Mouse (Mus musculus) intestine, embryonic 16.5 days (tissue): ENCODE results near the gene Qpct. TPM values are rescaled to one million over a fixed set of nuclear protein-coding genes. Genes with fewer than 3 reads are reported as not detected.

Source experiments
- ATAC-seq: fragments of 200-750 bp; cut with Nextera tagmentation; 2 replicates; pipeline ENCODE4 v1.8.0; 2017; ENCODE audit warnings: moderate TSS enrichment, moderate library complexity
- H3K27ac ChIP-seq: fragments of 300-500 bp; sonication (generic); 2 replicates; pipeline ENCODE4 v1.5.1; 2014; ENCODE audit warnings: mild to moderate bottlenecking, low read length
- H3K27me3 ChIP-seq: fragments of 300-500 bp; sonication (generic); replicated peaks from 2 replicates; pipeline ENCODE4 v1.6.1; 2014; ENCODE audit warnings: low read length, control low read depth, mixed read lengths; ENCODE audit not compliant: control insufficient read depth, insufficient read depth
- H3K36me3 ChIP-seq: fragments of 300-500 bp; sonication (generic); 2 replicates; pipeline ENCODE4 v1.6.1; 2014; ENCODE audit warnings: low read length, control low read depth; ENCODE audit not compliant: control insufficient read depth, insufficient read depth
- H3K4me1 ChIP-seq: fragments of 300-500 bp; sonication (generic); 2 replicates; pipeline ENCODE4 v1.6.1; 2014; ENCODE audit warnings: low read length, control low read depth, mixed read lengths; ENCODE audit not compliant: control insufficient read depth, insufficient read depth
- H3K4me2 ChIP-seq: fragments of 300-500 bp; sonication (generic); 2 replicates; pipeline ENCODE4 v1.6.1; 2014; ENCODE audit warnings: low read depth, low read length, control low read depth
- H3K4me3 ChIP-seq: fragments of 300-500 bp; sonication (generic); 2 replicates; pipeline ENCODE4 v1.5.1; 2014; ENCODE audit warnings: mild to moderate bottlenecking, low read length
- H3K9ac ChIP-seq: fragments of 300-500 bp; sonication (generic); 2 replicates; pipeline ENCODE4 v1.6.1; 2014; ENCODE audit warnings: low read depth, low read length
- H3K9me3 ChIP-seq: fragments of 300-500 bp; sonication (generic); 2 replicates; pipeline ENCODE4 v1.6.1; 2016; ENCODE audit warnings: low read length, control low read depth; ENCODE audit not compliant: control insufficient read depth
- WGBS: fragments of 180-500 bp; shearing (Covaris S2); extraction: QIAGEN DNeasy Blood & Tissue Kit; methylation state at CpG from one replicate; pipeline ENCODE4 v1.1.7; 2014; 5-methylcytosine and 5-hydroxymethylcytosine counted together
- polyA plus RNA-seq: library from polyadenylated mRNA; unstranded; fragments of >200 nt; fragmentation: Nextera tagmentation; extraction: Ambion mirVana; gene quantifications from 2 replicates; pipeline ENCODE4 v1.2.1, GENCODE M21; 2015

The Qpct gene
- polyA plus RNA-seq, 1 experiment from 2014 or later: 13.3 TPM

DNA sequence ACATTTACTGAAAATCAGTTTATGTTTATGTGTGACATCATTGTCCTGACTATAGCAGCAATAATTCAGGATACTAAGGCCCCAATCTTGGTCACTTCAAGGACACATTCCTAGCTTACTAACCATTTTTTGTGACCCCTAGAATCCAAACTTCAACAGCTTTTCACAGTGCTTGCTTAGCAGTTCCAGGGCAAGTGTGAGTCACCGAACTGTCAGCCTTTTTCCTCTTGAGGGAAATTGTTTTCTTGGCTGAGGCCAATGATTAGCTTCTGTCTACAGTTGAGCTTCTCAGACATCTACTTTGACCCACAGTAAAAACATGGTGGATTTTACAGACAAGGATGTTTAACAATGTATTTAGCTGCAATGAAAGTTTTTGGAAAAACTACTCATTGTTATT lies 12.5 kb downstream of the Qpct start:
- Histone ChIP-seq H3K9ac (no peak overlapping the region), H3K4me3 (no peak overlapping the region), H3K4me1 (no peaks in the 10 kb centered on the region; the same call in 1 of the 2 replicates), H3K9me3 (no peaks in the 10 kb centered on the region), H3K27me3 (no peaks in the 10 kb centered on the region), H3K4me2 (no peak overlapping the region), H3K27ac (no peak overlapping the region), H3K36me3 (no peaks in the 10 kb centered on the region)
- 70% methylated on average over 1 of the region's 1 CpGs for WGBS
- no peak for ATAC-seq

DNA sequence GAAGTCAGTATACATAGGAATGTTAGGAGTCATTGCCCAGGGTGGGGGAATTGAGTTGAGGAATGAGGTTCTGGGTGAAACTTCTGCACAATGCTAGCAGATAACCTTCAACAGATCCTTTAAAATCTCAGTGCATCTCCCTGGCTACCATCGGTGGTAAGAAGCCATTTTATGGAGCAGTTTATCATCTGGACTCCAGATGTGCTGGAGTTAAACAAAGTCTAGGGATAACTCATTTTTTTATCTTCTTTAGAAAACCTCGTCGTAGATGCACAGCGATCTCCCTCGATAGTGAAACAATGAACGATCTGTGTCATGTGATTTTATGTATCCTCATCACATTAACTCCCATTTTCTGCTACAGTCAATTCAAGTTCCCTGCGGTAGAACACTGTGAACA lies 16.9 kb downstream of the Qpct start:
- Histone ChIP-seq H3K27me3 (no peaks in the 10 kb centered on the region), H3K9ac (no peak overlapping the region), H3K9me3 (no peaks in the 10 kb centered on the region), H3K4me1 (no peaks in the 10 kb centered on the region; the same call in 1 of the 2 replicates), H3K4me2 (no peak overlapping the region), H3K36me3 (no peaks in the 10 kb centered on the region), H3K27ac (peak overlapping the region; percentile 26; the same call in 1 of the 2 replicates), H3K4me3 (no peak overlapping the region)
- ATAC-seq: no peak
- 40% methylated on average over 7 of the region's 7 CpGs for WGBS

DNA sequence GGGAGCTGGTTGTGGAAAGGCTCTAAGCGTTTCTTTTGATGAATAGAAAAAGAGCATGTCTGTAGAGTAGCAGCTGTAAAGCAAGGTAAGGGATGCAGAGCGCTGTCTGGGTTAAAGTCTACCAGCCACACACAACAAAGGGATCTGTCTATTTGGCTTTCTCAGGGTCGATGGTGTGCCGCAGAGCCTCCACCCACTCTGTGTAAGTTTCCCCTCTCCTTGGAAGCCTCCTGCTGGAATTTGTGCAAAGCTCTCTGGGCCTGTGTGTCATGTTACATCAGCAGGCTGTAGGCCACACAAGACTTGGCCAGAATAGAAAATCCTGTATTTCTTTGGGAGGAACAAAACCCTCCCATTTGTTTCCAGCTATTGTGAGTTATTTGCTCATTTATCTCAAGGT lies 17.3 kb downstream of the Qpct start:
- ATAC-seq: peak; percentile 38; the same call in 1 of the 2 replicates
- Histone ChIP-seq H3K4me2 (no peak overlapping the region), H3K27me3 (no peaks in the 10 kb centered on the region), H3K36me3 (no peaks in the 10 kb centered on the region), H3K4me3 (no peak overlapping the region), H3K9ac (no peak overlapping the region), H3K9me3 (no peaks in the 10 kb centered on the region), H3K27ac (peak overlapping the region; percentile 26; the same call in 1 of the 2 replicates), H3K4me1 (no peaks in the 10 kb centered on the region; the same call in 1 of the 2 replicates)
- 29% methylated on average over 4 of the region's 4 CpGs for WGBS

DNA sequence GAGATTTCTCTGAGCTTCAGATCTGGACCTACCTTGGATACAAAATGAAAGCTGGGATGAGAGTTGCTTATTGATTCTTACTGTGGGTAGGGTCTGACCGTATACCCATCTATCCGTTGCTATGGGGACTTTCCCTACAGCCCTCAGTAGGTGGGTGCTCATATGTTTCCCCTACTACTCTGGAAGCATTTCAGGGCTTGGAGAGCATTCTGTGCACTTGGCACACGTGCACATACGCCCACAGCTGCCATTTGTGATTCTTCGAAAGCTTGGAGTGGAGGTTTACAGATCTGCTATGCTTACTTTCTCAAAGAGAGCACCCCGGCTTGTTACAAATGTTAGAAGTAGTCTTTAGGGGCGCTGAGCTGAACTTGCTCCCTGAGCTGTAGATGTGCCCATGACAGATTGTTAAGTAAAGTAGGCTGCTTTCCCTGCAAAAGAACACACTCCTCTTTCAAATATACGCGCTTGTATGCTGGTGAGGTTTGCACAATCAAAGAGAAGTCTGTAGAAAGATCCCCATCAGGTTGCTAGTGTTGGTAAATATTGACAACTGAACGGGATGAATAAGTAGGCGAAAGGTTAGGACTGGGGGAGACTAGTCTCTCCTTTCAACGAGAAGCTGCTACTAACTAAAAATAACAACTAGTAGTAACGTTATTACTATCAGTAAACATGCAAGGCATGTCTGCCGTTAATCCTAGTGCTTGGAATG lies 18.2 kb downstream of the Qpct start:
- no peaks in the 10 kb centered on the region for H3K27me3 ChIP-seq
- no peaks in the 10 kb centered on the region for H3K36me3 ChIP-seq
- H3K27ac ChIP-seq: no peak overlapping the region
- 77% methylated on average over 14 of the region's 14 CpGs for WGBS
- H3K4me2 ChIP-seq: no peak overlapping the region
- H3K4me3 ChIP-seq: no peak overlapping the region
- no peak for ATAC-seq
- H3K4me1 ChIP-seq: no peaks in the 10 kb centered on the region; the same call in 1 of the 2 replicates
- no peak overlapping the region for H3K9ac ChIP-seq
- no peaks in the 10 kb centered on the region for H3K9me3 ChIP-seq

DNA sequence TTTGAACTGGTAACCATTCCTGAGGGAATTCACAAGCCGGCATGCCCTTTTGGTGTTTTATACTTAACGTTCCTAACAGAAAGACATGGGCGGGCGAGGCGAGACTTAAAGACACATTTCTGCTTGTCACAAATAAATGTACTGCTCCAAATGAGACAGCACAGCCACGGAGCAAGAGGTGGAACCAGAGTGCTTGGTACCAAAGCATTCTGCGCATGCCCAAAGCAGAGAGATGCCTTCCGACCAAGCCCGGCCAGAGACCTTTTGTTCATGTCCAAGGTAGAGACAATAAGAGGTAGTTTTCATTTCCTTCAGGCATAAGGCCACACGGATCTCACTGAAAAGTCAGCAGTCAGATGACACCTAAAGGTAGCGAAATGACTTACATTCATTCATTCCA lies 20.2 kb downstream of the Qpct start:
- no peaks in the 10 kb centered on the region for H3K27me3 ChIP-seq
- H3K4me1 ChIP-seq: peaks cover 4% of the 10 kb centered on the region; the same call in 1 of the 2 replicates
- no peaks in the 10 kb centered on the region for H3K36me3 ChIP-seq
- no peak overlapping the region for H3K27ac ChIP-seq
- H3K4me3 ChIP-seq: no peak overlapping the region
- no peak for ATAC-seq
- H3K9ac ChIP-seq: no peak overlapping the region
- no peaks in the 10 kb centered on the region for H3K9me3 ChIP-seq
- no peak overlapping the region for H3K4me2 ChIP-seq
- WGBS: 81% methylated on average over 11 of the region's 11 CpGs

DNA sequence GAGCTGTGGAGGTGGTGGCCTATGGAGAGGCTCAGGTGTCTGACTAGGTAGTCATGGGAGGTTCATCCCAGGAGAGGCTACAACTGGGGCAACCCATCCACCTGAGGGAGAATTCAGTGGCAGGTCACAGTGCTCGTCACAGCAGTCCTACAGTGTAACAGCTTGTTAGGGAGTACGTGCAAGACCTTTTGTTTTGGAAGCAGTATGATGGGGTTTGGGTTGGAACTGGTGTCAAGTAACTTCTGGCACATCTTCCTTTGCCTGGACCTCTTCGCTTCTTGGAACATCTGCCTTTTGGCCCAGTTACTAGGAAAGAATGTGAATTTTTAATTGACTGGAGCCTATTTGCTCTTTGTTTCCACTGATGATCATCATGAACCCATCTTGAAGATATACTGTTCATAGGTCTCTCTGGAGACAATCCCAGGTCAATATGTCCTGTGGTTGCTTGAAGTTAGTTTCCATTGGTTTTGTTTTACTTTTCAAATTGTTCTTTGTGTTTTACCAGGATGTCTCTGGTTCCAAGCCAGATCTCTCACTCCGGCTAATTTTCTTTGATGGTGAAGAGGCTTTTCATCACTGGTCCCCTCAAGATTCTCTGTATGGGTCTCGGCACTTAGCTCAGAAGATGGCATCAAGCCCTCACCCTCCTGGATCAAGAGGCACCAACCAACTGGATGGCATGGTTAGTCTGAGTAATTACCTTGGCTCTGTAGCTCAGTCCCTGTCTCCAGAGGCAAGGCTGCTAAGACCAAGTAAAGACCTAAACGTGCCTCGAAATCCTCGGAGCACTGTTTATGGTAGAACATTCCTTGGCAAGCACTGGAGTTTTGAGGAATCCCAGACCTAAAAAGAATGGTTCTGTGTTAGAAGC lies 25.5 kb downstream of the Qpct start:
- ATAC-seq: peak; percentile 90

DNA sequence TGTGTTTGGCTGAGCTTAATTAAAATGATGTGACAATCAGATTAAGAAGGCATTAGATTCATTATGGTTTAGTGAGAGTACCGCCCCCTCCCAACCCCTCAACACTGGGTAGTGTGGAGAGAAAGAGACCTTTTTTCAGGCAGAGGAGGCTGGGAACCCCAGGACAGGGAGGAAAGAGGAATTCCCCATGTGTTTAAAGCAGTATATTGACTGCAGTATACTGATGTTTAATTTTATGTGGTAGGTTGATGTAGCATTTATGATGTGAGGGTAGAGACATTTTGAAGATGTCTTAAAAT lies 26.1 kb downstream of the Qpct start:
- H3K27me3 ChIP-seq: no peaks in the 10 kb centered on the region
- H3K36me3 ChIP-seq: no peaks in the 10 kb centered on the region
- no peak overlapping the region for H3K9ac ChIP-seq
- H3K4me1 ChIP-seq: peaks cover 7% of the 10 kb centered on the region; the same call in 1 of the 2 replicates
- H3K27ac ChIP-seq: peak overlapping the region; percentile 61
- WGBS: 65% methylated on average over 1 of the region's 1 CpGs
- ATAC-seq: no peak; the same call in 1 of the 2 replicates
- H3K9me3 ChIP-seq: no peaks in the 10 kb centered on the region
- H3K4me2 ChIP-seq: no peak overlapping the region
- H3K4me3 ChIP-seq: no peak overlapping the region

More for the DNA sequence above, 25.5 kb downstream of the Qpct start:
- Histone ChIP-seq H3K9ac (no peak overlapping the region), H3K4me1 (peaks cover 7% of the 10 kb centered on the region; the same call in 1 of the 2 replicates), H3K4me3 (no peak overlapping the region), H3K9me3 (no peaks in the 10 kb centered on the region), H3K27me3 (no peaks in the 10 kb centered on the region), H3K36me3 (no peaks in the 10 kb centered on the region), H3K27ac (peak overlapping the region; percentile 80), H3K4me2 (no peak overlapping the region)
- 52% methylated on average over 8 of the region's 8 CpGs for WGBS

DNA sequence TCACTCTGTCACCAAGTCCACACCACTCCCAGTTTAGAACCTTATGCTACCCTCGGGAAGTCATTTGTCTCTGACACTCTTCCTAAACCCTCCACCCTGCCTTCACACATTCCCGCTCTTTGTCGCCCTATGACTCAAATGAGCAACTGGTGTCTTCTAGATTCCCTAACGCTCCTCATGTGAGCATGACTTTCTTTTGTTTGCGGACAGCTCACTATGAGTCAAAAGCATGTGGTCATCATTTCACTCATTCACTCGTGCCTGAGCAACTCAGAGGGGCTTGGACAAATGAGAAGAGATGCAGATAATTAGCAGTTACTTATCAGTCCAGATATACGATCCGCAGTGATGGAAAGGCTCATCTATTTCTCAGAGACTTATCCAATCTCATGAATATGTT lies 26.5 kb downstream of the Qpct start:
- H3K36me3 ChIP-seq: no peaks in the 10 kb centered on the region
- no peak overlapping the region for H3K4me3 ChIP-seq
- no peak overlapping the region for H3K4me2 ChIP-seq
- WGBS: 79% methylated on average over 8 of the region's 8 CpGs
- no peak overlapping the region for H3K9ac ChIP-seq
- ATAC-seq: no peak
- no peaks in the 10 kb centered on the region for H3K27me3 ChIP-seq
- no peaks in the 10 kb centered on the region for H3K9me3 ChIP-seq
- peaks cover 7% of the 10 kb centered on the region; the same call in 1 of the 2 replicates for H3K4me1 ChIP-seq
- H3K27ac ChIP-seq: peak overlapping the region; percentile 61

DNA sequence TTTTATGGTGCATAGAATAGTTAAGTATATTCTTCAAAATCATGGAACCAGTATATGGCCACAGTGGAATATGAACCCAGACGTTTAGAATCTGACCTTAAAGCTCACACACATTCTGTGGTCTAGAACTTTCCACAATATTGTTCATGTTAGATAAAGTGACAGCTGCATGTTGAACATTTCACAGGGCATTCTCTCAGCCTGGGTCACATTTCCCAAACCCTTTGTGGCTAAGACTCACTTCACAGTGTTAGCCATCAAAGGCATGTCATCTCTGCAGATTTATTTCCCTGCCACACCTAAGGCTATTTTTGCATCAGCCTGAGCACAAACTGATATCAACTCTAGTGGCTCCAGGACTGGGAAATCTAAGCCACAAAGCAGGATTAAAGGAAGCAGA lies 40.0 kb downstream of the Qpct start:
- Histone ChIP-seq H3K9ac (no peak overlapping the region), H3K27ac (no peak overlapping the region), H3K9me3 (no peaks in the 10 kb centered on the region), H3K36me3 (no peaks in the 10 kb centered on the region), H3K27me3 (no peaks in the 10 kb centered on the region), H3K4me3 (no peak overlapping the region), H3K4me1 (no peaks in the 10 kb centered on the region), H3K4me2 (no peak overlapping the region)
- no peak for ATAC-seq
- 37% methylated on average over 1 of the region's 1 CpGs for WGBS
